Mouse (Mus musculus) CH12.LX (cell line): Measurements from ENCODE around the gene Atg4d. TPM values are rescaled to one million over a fixed set of nuclear protein-coding genes. Genes with fewer than 3 reads are reported as not detected.

ENCODE experiments used
- DNase-seq: peaks from one replicate; pipeline ENCODE4 v3.0.0-alpha.2; 2013; ENCODE audit errors: extremely low read depth
- H3K27ac ChIP-seq: 2 replicates; pipeline ENCODE4 v1.5.1; 2012; ENCODE audit warnings: low read depth, mild to moderate bottlenecking, control low read depth, moderate library complexity; ENCODE audit not compliant: insufficient read depth
- H3K27me3 ChIP-seq: replicated peaks from 2 replicates; pipeline ENCODE3; 2012; ENCODE audit warnings: inconsistent platforms
- H3K36me3 ChIP-seq, 2 experiments: replicated peaks in 1 of 2; 2 replicates each; pipeline versions ENCODE3 to v1.6.1; 2012; ENCODE audit warnings: inconsistent platforms in 1 of 2, low read length in 1 of 2, mild to moderate bottlenecking in 1 of 2, mixed read lengths in 1 of 2, moderate library complexity in 1 of 2; ENCODE audit not compliant: control insufficient read depth in 1 of 2, insufficient read depth in 1 of 2
- H3K4me1 ChIP-seq, 2 experiments: 2 replicates each; pipeline ENCODE4 v1.6.1; 2012; ENCODE audit warnings: inconsistent platforms in 1 of 2, moderate library complexity in 1 of 2; ENCODE audit not compliant: insufficient read depth in 2 of 2, control insufficient read depth in 1 of 2
- H3K4me2 ChIP-seq: 2 replicates; pipeline ENCODE4 v1.6.1; 2012; ENCODE audit warnings: low read depth, mild to moderate bottlenecking, control low read depth; ENCODE audit not compliant: poor library complexity, insufficient read depth, severe bottlenecking
- H3K4me3 ChIP-seq, 3 experiments: fragments of 150-350 bp in 1 of 3; sonication (generic) in 1 of 3; replicated peaks in 1 of 3; 2 replicates each; pipeline versions ENCODE3 to v1.5.1; 2011 to 2012; ENCODE audit warnings: low read depth in 2 of 3, low read length in 2 of 3, mild to moderate bottlenecking in 2 of 3, moderate library complexity in 2 of 3, control low read depth in 1 of 3, improper control_type of control experiment in 1 of 3, inconsistent platforms in 1 of 3, mixed read lengths in 1 of 3; ENCODE audit not compliant: poor library complexity in 1 of 3
- H3K79me2 ChIP-seq: replicated peaks from 2 replicates; pipeline ENCODE4 v1.6.1; 2012; ENCODE audit warnings: mild to moderate bottlenecking, moderate library complexity; ENCODE audit not compliant: control insufficient read depth, poor library complexity, insufficient read depth, severe bottlenecking; ENCODE audit errors: extremely low read depth
- H3K9ac ChIP-seq: 2 replicates; pipeline ENCODE4 v1.6.1; 2012; ENCODE audit warnings: low read depth, mild to moderate bottlenecking, control low read depth, moderate library complexity; ENCODE audit not compliant: insufficient read depth
- H3K9me3 ChIP-seq: replicated peaks from 2 replicates; pipeline ENCODE3; 2012; ENCODE audit warnings: low read length, inconsistent platforms, mixed read lengths
- CHD1 ChIP-seq: IDR thresholded peaks from 2 replicates; pipeline ENCODE4 v1.6.1; 2012; ENCODE audit warnings: low read depth, low read length, improper control_type of control experiment, inconsistent platforms
- CHD2 ChIP-seq: IDR thresholded peaks from 2 replicates; pipeline ENCODE4 v1.6.1; 2011; ENCODE audit warnings: low read length, improper control_type of control experiment
- CTCF ChIP-seq, 2 experiments: IDR thresholded peaks in 1 of 2; conservative IDR thresholded peaks in 1 of 2; 2 replicates each; pipeline ENCODE4 v1.5.1; 2011 to 2012; ENCODE audit warnings: low read depth in 2 of 2, low read length in 2 of 2, improper control_type of control experiment in 1 of 2, inconsistent platforms in 1 of 2, mild to moderate bottlenecking in 1 of 2, moderate library complexity in 1 of 2
- ELF1 ChIP-seq: IDR thresholded peaks from 2 replicates; pipeline ENCODE4 v1.6.1; 2014; ENCODE audit warnings: low read depth, mild to moderate bottlenecking, inconsistent platforms, low read length, improper control_type of control experiment
- GABPA ChIP-seq: IDR thresholded peaks from 2 replicates; pipeline ENCODE4 v1.6.1; 2012; ENCODE audit warnings: low read depth, low read length, improper control_type of control experiment, inconsistent platforms; ENCODE audit not compliant: insufficient replicate concordance
- HCFC1 ChIP-seq: IDR thresholded peaks from 2 replicates; pipeline ENCODE4 v1.6.1; 2012; ENCODE audit warnings: low read depth, mild to moderate bottlenecking, inconsistent platforms, low read length, improper control_type of control experiment
- IRF4 ChIP-seq: IDR thresholded peaks from 2 replicates; pipeline ENCODE4 v1.6.1; 2014; ENCODE audit warnings: low read depth, mild to moderate bottlenecking, inconsistent platforms, low read length, improper control_type of control experiment
- JUN ChIP-seq: IDR thresholded peaks from 2 replicates; pipeline ENCODE4 v1.6.1; 2011; ENCODE audit warnings: low read depth, mild to moderate bottlenecking, low read length, improper control_type of control experiment, moderate library complexity; ENCODE audit not compliant: insufficient read depth
- JUND ChIP-seq: conservative IDR thresholded peaks from 2 replicates; pipeline ENCODE4 v1.6.1; 2011; ENCODE audit warnings: low read depth, low read length, improper control_type of control experiment
- MAFK ChIP-seq: IDR thresholded peaks from 2 replicates; pipeline ENCODE4 v1.6.1; 2011; ENCODE audit warnings: low read length, improper control_type of control experiment; ENCODE audit not compliant: insufficient replicate concordance
- MXI1 ChIP-seq: IDR thresholded peaks from 2 replicates; pipeline ENCODE4 v1.6.1; 2011; ENCODE audit warnings: mild to moderate bottlenecking, low read depth, low read length, improper control_type of control experiment
- NELFE ChIP-seq: IDR thresholded peaks from 2 replicates; pipeline ENCODE4 v1.6.1; 2011; ENCODE audit warnings: low read depth, low read length, improper control_type of control experiment
- POLR2A ChIP-seq: IDR thresholded peaks from 2 replicates; pipeline ENCODE4 v1.6.1; 2011; ENCODE audit warnings: low read depth, mild to moderate bottlenecking, improper control_type of control experiment, low read length
- POLR2AphosphoS2 ChIP-seq: IDR thresholded peaks from 2 replicates; pipeline ENCODE4 v1.6.1; 2011; ENCODE audit warnings: low read depth, low read length, improper control_type of control experiment
- RAD21 ChIP-seq: IDR thresholded peaks from 2 replicates; pipeline ENCODE4 v1.6.1; 2011; ENCODE audit warnings: low read depth, mild to moderate bottlenecking, low read length, improper control_type of control experiment, moderate library complexity
- SIN3A ChIP-seq: IDR thresholded peaks from 2 replicates; pipeline ENCODE4 v1.6.1; 2012; ENCODE audit warnings: low read length, improper control_type of control experiment, inconsistent platforms
- SMC3 ChIP-seq: IDR thresholded peaks from 2 replicates; pipeline ENCODE4 v1.6.1; 2011; ENCODE audit warnings: low read depth, low read length, improper control_type of control experiment
- TBP ChIP-seq: conservative IDR thresholded peaks from 2 replicates; pipeline ENCODE4 v1.6.1; 2011; ENCODE audit warnings: low read depth, low read length, improper control_type of control experiment
- USF1 ChIP-seq: IDR thresholded peaks from 2 replicates; pipeline ENCODE4 v1.6.1; 2014; ENCODE audit warnings: low read depth, mild to moderate bottlenecking, inconsistent platforms, low read length, improper control_type of control experiment
- ZC3H11A ChIP-seq: IDR thresholded peaks from 2 replicates; pipeline ENCODE4 v1.6.1; 2012; ENCODE audit warnings: low read depth, mild to moderate bottlenecking, inconsistent platforms, low read length, improper control_type of control experiment
- ZNF384 ChIP-seq: IDR thresholded peaks from 2 replicates; pipeline ENCODE4 v1.6.1; 2012; ENCODE audit warnings: low read depth, low read length, improper control_type of control experiment, inconsistent platforms
- dilution Hi-C: fragments of 300-500 bp; cut with MboI; formaldehyde crosslinking; loops from 2 replicates; pipeline ENCODE4 v1.14.3; 2020; ENCODE audit warnings: low sequenced_read_pairs; ENCODE audit not compliant: extremely low pct_unique_long_range_greater_than_20kb, extremely low pct_ligation_motif_present
- in situ Hi-C: fragments of 300-500 bp; cut with MboI; formaldehyde crosslinking; loops from 3 replicates; pipeline ENCODE4 v1.14.3; 2019; ENCODE audit warnings: low sequenced_read_pairs, low pct_ligation_motif_present, low pct_unique_long_range_greater_than_20kb, mixed read lengths
- polyA plus RNA-seq: library from polyadenylated mRNA; unstranded; fragments of >175 nt; gene quantifications from 2 replicates; pipeline ENCODE4 v1.2.1, GENCODE M21; 2012; ENCODE audit warnings: low read depth; ENCODE audit not compliant: insufficient read length
- total RNA-seq, 2 experiments: library from RNA; depleted of rRNA; stranded (reverse); fragments of 300-350 nt in 1 of 2; fragments of >200 nt in 1 of 2; gene quantifications; 2 replicates each; pipeline ENCODE4 v1.2.3; 2012 to 2014

The Atg4d gene
- total and polyA plus RNA-seq, 3 experiments, result 7.7 to 14.3 (median 10.3) TPM

DNA sequence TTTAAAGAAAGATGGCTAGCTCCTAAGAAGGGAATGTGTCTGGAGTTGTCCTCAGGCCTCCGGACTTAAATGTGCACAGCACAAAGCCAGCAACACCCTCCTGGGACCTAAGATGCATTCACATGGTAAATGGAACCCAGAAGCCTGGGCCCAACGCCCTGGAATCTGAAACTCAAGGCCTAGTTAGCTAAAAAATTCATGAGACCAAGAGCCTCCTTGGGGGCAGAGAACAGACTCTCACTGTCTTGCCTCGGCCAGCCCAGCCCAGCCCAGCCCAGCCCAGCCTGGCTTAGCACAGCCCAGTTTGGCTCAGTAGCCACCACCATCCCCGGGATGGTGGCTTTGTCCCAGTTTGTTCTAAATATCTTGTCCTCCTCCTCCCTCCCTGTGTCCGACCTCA is 50.3 kb downstream of the Atg4d start:
- no peaks in the 10 kb centered on the region for H3K36me3 ChIP-seq
- in situ Hi-C loops, result loop anchor here (5.0 kb wide), 1 partner anchor 97 kb away; the partner anchor contains the start of gene Qtrt1
- H3K4me3 ChIP-seq, result no peak overlapping the region
- H3K4me2 ChIP-seq, result no peak overlapping the region
- H3K9ac ChIP-seq, result no peak overlapping the region
- H3K9me3 ChIP-seq, result peaks cover 3% of the 10 kb centered on the region
- no peaks in the 10 kb centered on the region for H3K27me3 ChIP-seq
- H3K79me2 ChIP-seq, result no peaks in the 10 kb centered on the region
- H3K27ac ChIP-seq, result no peak overlapping the region
- peaks cover 0 to 23% of the 10 kb centered on the region in 2 experiments; a peak in 3 of 4 replicates for H3K4me1 ChIP-seq
- dilution Hi-C loops, result no loop called here
- TF ChIP-seq RAD21 (no peak), ELF1 (no peak)
- no peak for DNase-seq

GRCm38 (mm10) chr9:21316696-21317095 is 51.6 kb downstream of the Atg4d start:
- Histone ChIP-seq H3K79me2 (no peaks in the 10 kb centered on the region; the same call in 1 of the 2 replicates), H3K9me3 (peaks cover 3% of the 10 kb centered on the region), H3K4me1 (peaks cover 0 to 23% of the 10 kb centered on the region in 2 experiments; a peak in 2 of 4 replicates), H3K4me2 (no peak overlapping the region), H3K27me3 (no peaks in the 10 kb centered on the region), H3K36me3 (no peaks in the 10 kb centered on the region), H3K4me3 (no peak overlapping the region), H3K9ac (no peak overlapping the region), H3K27ac (no peak overlapping the region)
- TF ChIP-seq JUND, result no peak
- no peak for TF ChIP-seq TBP
- no peak for TF ChIP-seq USF1
- TF ChIP-seq SIN3A, result no peak
- TF ChIP-seq NELFE, result no peak
- no peak for TF ChIP-seq CHD2
- no peak for TF ChIP-seq ZNF384
- no peak for TF ChIP-seq GABPA
- TF ChIP-seq CTCF (conservative IDR thresholded peaks at IDR 0.05 in 1 of 2, IDR thresholded peaks at IDR 0.05 in 1 of 2; ENCODE audit: low read depth in 2 of 2, low read length in 2 of 2), result no peak
- TF ChIP-seq JUN, result no peak
- TF ChIP-seq IRF4, result no peak
- TF ChIP-seq ZC3H11A, result no peak
- no peak for TF ChIP-seq POLR2A
- no peak for TF ChIP-seq CHD1
- no peak for TF ChIP-seq MXI1
- TF ChIP-seq SMC3, result no peak
- no peak for TF ChIP-seq MAFK
- TF ChIP-seq POLR2AphosphoS2, result no peak
- no peak for TF ChIP-seq HCFC1
- in situ Hi-C loops (loop anchor here (5.0 kb wide), 1 partner anchor 96 kb away; the partner anchor contains the start of gene Qtrt1), dilution Hi-C loops (no loop called here)
- no peak for DNase-seq
